Mouse (Mus musculus) testis, adult 2 months (tissue): ENCODE results near the gene AC153137.1.

ENCODE experiments used
- CTCF ChIP-seq: fragments of 200-500 bp; IDR thresholded peaks from 2 replicates; pipeline ENCODE4 v1.5.1; 2012; ENCODE audit warnings: low read depth, mild to moderate bottlenecking, inconsistent platforms, low read length, moderate library complexity; ENCODE audit not compliant: control insufficient read depth, insufficient read depth, insufficient replicate concordance
- POLR2A ChIP-seq: fragments of 200-500 bp; IDR thresholded peaks from 2 replicates; pipeline ENCODE4 v1.6.1; 2012; ENCODE audit warnings: low read depth, mild to moderate bottlenecking, inconsistent platforms, low read length, moderate library complexity; ENCODE audit not compliant: control insufficient read depth

DNA sequence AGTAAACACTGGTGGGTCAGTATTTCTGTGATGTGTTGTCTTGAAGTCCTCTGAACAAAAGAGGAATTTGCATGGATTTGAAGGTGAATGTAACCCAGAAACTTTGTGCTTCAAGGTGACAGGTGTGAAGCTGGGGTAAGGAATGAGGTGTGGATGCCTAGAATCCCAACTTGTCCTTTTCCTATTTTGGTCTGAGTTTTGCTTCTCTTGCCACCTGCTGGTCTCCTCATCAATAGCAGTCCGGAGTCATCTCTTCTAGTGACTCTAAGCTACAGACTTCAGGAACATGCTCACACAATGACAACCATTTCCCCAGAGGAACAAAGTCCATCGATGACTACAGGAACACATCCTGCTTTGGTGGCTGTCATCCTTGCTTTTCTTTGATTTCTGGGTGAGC lies 46.9 kb downstream of the AC153137.1 start:
- TF ChIP-seq POLR2A, result no peak
- TF ChIP-seq CTCF, result no peak
